Mouse (Mus musculus): ENCODE results near the gene Ccdc33. TPM values are rescaled to one million over a fixed set of nuclear protein-coding genes. Genes with fewer than 3 reads are reported as not detected.

The Ccdc33 gene
- polyA plus RNA-seq, 1 experiment from 2014 or later: not detected

- Histone ChIP-seq H3K36me3 (ENCODE audit: control insufficient read depth, insufficient read depth, low read length) (no peaks in the 10 kb centered on the region), H3K27ac (ENCODE audit: low read length) (peak overlapping the region; percentile 52; the same call in 1 of the 2 replicates), H3K4me1 (ENCODE audit: control insufficient read depth, insufficient read depth, low read length) (peaks cover 13% of the 10 kb centered on the region), H3K9ac (replicated peaks; ENCODE audit: low read depth, low read length) (no peak overlapping the region), H3K27me3 (ENCODE audit: control insufficient read depth, insufficient read depth, low read length) (no peaks in the 10 kb centered on the region), H3K4me2 (replicated peaks; ENCODE audit: low read depth, low read length) (no peak overlapping the region), H3K9me3 (ENCODE audit: control insufficient read depth, low read depth, low read length) (no peaks in the 10 kb centered on the region), H3K4me3 (ENCODE audit: low read depth, low read length) (no peak overlapping the region)
- ATAC-seq (ENCODE audit: insufficient number of reproducible peaks, insufficient read depth, low FRiP score, low read depth): no peak
- WGBS: 48% methylated on average over 6 of the region's 6 CpGs
These were observed 22.6 kb downstream of the Ccdc33 start for GRCm38 (mm10) chr9:58095977-58096376.

GRCm38 (mm10) chr9:58093776-58094175 is 24.8 kb downstream of the Ccdc33 start:
- Histone ChIP-seq H3K9ac (replicated peaks; ENCODE audit: low read depth, low read length) (no peak overlapping the region), H3K36me3 (ENCODE audit: control insufficient read depth, insufficient read depth, low read length) (no peaks in the 10 kb centered on the region), H3K9me3 (ENCODE audit: control insufficient read depth, low read depth, low read length) (no peaks in the 10 kb centered on the region), H3K4me1 (ENCODE audit: control insufficient read depth, insufficient read depth, low read length) (peaks cover 13% of the 10 kb centered on the region), H3K27me3 (ENCODE audit: control insufficient read depth, insufficient read depth, low read length) (no peaks in the 10 kb centered on the region), H3K4me2 (replicated peaks; ENCODE audit: low read depth, low read length) (no peak overlapping the region), H3K4me3 (ENCODE audit: low read depth, low read length) (no peak overlapping the region), H3K27ac (ENCODE audit: low read length) (no peak overlapping the region)
- ATAC-seq (ENCODE audit: insufficient number of reproducible peaks, insufficient read depth, low FRiP score, low read depth): no peak
- WGBS: 74% methylated on average over 3 of the region's 3 CpGs

GRCm38 (mm10) chr9:58092581-58093269 is 25.9 kb downstream of the Ccdc33 start:
- Histone ChIP-seq H3K4me3 (ENCODE audit: low read depth, low read length) (no peak overlapping the region), H3K9me3 (ENCODE audit: control insufficient read depth, low read depth, low read length) (no peaks in the 10 kb centered on the region), H3K4me2 (replicated peaks; ENCODE audit: low read depth, low read length) (no peak overlapping the region), H3K36me3 (ENCODE audit: control insufficient read depth, insufficient read depth, low read length) (no peaks in the 10 kb centered on the region), H3K27me3 (ENCODE audit: control insufficient read depth, insufficient read depth, low read length) (no peaks in the 10 kb centered on the region), H3K4me1 (ENCODE audit: control insufficient read depth, insufficient read depth, low read length) (peaks cover 13% of the 10 kb centered on the region), H3K27ac (ENCODE audit: low read length) (no peak overlapping the region), H3K9ac (replicated peaks; ENCODE audit: low read depth, low read length) (no peak overlapping the region)
- WGBS: 83% methylated on average over 7 of the region's 7 CpGs
- no peak for ATAC-seq (ENCODE audit: insufficient number of reproducible peaks, insufficient read depth, low FRiP score, low read depth)

- ATAC-seq (ENCODE audit: insufficient number of reproducible peaks, insufficient read depth, low FRiP score, low read depth): no peak
- H3K9ac ChIP-seq (replicated peaks; ENCODE audit: low read depth, low read length): no peak overlapping the region
- H3K27ac ChIP-seq (ENCODE audit: low read length): no peak overlapping the region
- H3K4me3 ChIP-seq (ENCODE audit: low read depth, low read length): no peak overlapping the region
- H3K27me3 ChIP-seq (ENCODE audit: control insufficient read depth, insufficient read depth, low read length): no peaks in the 10 kb centered on the region
- H3K9me3 ChIP-seq (ENCODE audit: control insufficient read depth, low read depth, low read length): no peaks in the 10 kb centered on the region
- peaks cover 12% of the 10 kb centered on the region for H3K4me1 ChIP-seq (ENCODE audit: control insufficient read depth, insufficient read depth, low read length)
- WGBS: 31% methylated on average over 4 of the region's 4 CpGs
- H3K36me3 ChIP-seq (ENCODE audit: control insufficient read depth, insufficient read depth, low read length): no peaks in the 10 kb centered on the region
- no peak overlapping the region for H3K4me2 ChIP-seq (replicated peaks; ENCODE audit: low read depth, low read length)
These were observed 26.8 kb downstream of the Ccdc33 start for GRCm38 (mm10) chr9:58091623-58092425.

- peaks cover 24% of the 10 kb centered on the region for H3K4me1 ChIP-seq (ENCODE audit: control insufficient read depth, insufficient read depth, low read length)
- 69% methylated on average over 7 of the region's 7 CpGs for WGBS
- H3K36me3 ChIP-seq (ENCODE audit: control insufficient read depth, insufficient read depth, low read length): no peaks in the 10 kb centered on the region
- H3K4me2 ChIP-seq (replicated peaks; ENCODE audit: low read depth, low read length): no peak overlapping the region
- H3K27me3 ChIP-seq (ENCODE audit: control insufficient read depth, insufficient read depth, low read length): no peaks in the 10 kb centered on the region
- H3K9me3 ChIP-seq (ENCODE audit: control insufficient read depth, low read depth, low read length): no peaks in the 10 kb centered on the region
- ATAC-seq (ENCODE audit: insufficient number of reproducible peaks, insufficient read depth, low FRiP score, low read depth): no peak
- H3K4me3 ChIP-seq (ENCODE audit: low read depth, low read length): no peak overlapping the region
- H3K9ac ChIP-seq (replicated peaks; ENCODE audit: low read depth, low read length): no peak overlapping the region
- no peak overlapping the region for H3K27ac ChIP-seq (ENCODE audit: low read length)
These were observed 31.2 kb downstream of the Ccdc33 start for GRCm38 (mm10) chr9:58087277-58087998.

- WGBS: 42% methylated on average over 7 of the region's 7 CpGs
- ATAC-seq (ENCODE audit: insufficient number of reproducible peaks, insufficient read depth, low FRiP score, low read depth): no peak
- Histone ChIP-seq H3K36me3 (ENCODE audit: control insufficient read depth, insufficient read depth, low read length) (no peaks in the 10 kb centered on the region), H3K9me3 (ENCODE audit: control insufficient read depth, low read depth, low read length) (no peaks in the 10 kb centered on the region), H3K4me3 (ENCODE audit: low read depth, low read length) (no peak overlapping the region), H3K4me1 (ENCODE audit: control insufficient read depth, insufficient read depth, low read length) (peaks cover 20% of the 10 kb centered on the region), H3K9ac (replicated peaks; ENCODE audit: low read depth, low read length) (no peak overlapping the region), H3K27ac (ENCODE audit: low read length) (no peak overlapping the region), H3K27me3 (ENCODE audit: control insufficient read depth, insufficient read depth, low read length) (no peaks in the 10 kb centered on the region), H3K4me2 (replicated peaks; ENCODE audit: low read depth, low read length) (no peak overlapping the region)
These were observed 31.8 kb downstream of the Ccdc33 start for GRCm38 (mm10) chr9:58086861-58087260.

DNA sequence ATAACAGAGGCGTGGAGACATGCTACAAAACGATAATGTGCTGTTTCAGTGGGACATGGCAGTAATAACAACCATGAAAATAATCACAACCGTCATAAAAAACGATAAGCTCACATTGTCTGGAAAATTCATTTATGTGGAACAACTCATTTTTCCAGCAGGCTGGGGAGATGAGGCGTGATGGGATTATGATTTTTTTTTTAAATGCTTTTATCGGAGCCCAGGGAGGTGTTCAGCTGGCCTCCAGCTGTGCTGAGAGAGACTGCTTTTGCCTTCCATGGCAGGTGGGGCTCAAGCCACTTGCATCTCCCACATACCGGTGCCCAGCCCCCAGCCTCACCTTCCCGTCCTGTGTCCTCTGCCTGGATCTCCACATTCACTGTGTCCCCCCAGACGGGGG is 32.4 kb downstream of the Ccdc33 start:
- WGBS: 36% methylated on average over 9 of the region's 9 CpGs
- no peak for ATAC-seq (ENCODE audit: insufficient number of reproducible peaks, insufficient read depth, low FRiP score, low read depth)
- H3K9ac ChIP-seq (replicated peaks; ENCODE audit: low read depth, low read length): no peak overlapping the region

GRCm38 (mm10) chr9:58085074-58085473 is 33.5 kb downstream of the Ccdc33 start:
- no peak for ATAC-seq (ENCODE audit: insufficient number of reproducible peaks, insufficient read depth, low FRiP score, low read depth)
- no peaks in the 10 kb centered on the region for H3K9me3 ChIP-seq (ENCODE audit: control insufficient read depth, low read depth, low read length)
- no peak overlapping the region for H3K9ac ChIP-seq (replicated peaks; ENCODE audit: low read depth, low read length)
- H3K4me2 ChIP-seq (replicated peaks; ENCODE audit: low read depth, low read length): no peak overlapping the region
- peaks cover 19% of the 10 kb centered on the region for H3K4me1 ChIP-seq (ENCODE audit: control insufficient read depth, insufficient read depth, low read length)
- H3K27ac ChIP-seq (ENCODE audit: low read length): no peak overlapping the region
- WGBS: 19% methylated on average over 2 of the region's 2 CpGs
- H3K27me3 ChIP-seq (ENCODE audit: control insufficient read depth, insufficient read depth, low read length): no peaks in the 10 kb centered on the region
- H3K4me3 ChIP-seq (ENCODE audit: low read depth, low read length): no peak overlapping the region
- no peaks in the 10 kb centered on the region for H3K36me3 ChIP-seq (ENCODE audit: control insufficient read depth, insufficient read depth, low read length)

More for the DNA sequence above, 32.4 kb downstream of the Ccdc33 start:
- no peak overlapping the region for H3K4me2 ChIP-seq (replicated peaks; ENCODE audit: low read depth, low read length)
- no peaks in the 10 kb centered on the region for H3K27me3 ChIP-seq (ENCODE audit: control insufficient read depth, insufficient read depth, low read length)
- peaks cover 19% of the 10 kb centered on the region for H3K4me1 ChIP-seq (ENCODE audit: control insufficient read depth, insufficient read depth, low read length)
- no peaks in the 10 kb centered on the region for H3K36me3 ChIP-seq (ENCODE audit: control insufficient read depth, insufficient read depth, low read length)
- no peak overlapping the region for H3K4me3 ChIP-seq (ENCODE audit: low read depth, low read length)
- H3K9me3 ChIP-seq (ENCODE audit: control insufficient read depth, low read depth, low read length): no peaks in the 10 kb centered on the region
- H3K27ac ChIP-seq (ENCODE audit: low read length): no peak overlapping the region

All from stomach, embryonic 14.5 days (tissue).